Mouse (Mus musculus) myocyte (in vitro differentiated cells): ENCODE data around the gene Dmrtc1a.
"Not testable (repeated sequence)": the region's sequence is repeated elsewhere in the genome, so short reads cannot be mapped to it uniquely, and the experiment has no call there.

Experiments used
- CEBPB ChIP-seq: IDR thresholded peaks from 2 replicates; pipeline ENCODE4 v1.6.1; 2011; ENCODE audit warnings: mild to moderate bottlenecking, moderate library complexity; ENCODE audit not compliant: poor library complexity, insufficient read depth, severe bottlenecking
- POLR2A ChIP-seq: IDR thresholded peaks from one replicate; pipeline ENCODE4 v1.6.1; 2011; ENCODE audit warnings: low read depth, mild to moderate bottlenecking, control low read depth, moderate library complexity; ENCODE audit not compliant: insufficient read length
- POLR2AphosphoS2 ChIP-seq: IDR thresholded peaks from one replicate; pipeline ENCODE4 v1.6.1; 2011; ENCODE audit warnings: low read depth, control low read depth; ENCODE audit not compliant: insufficient read length
- USF1 ChIP-seq: IDR thresholded peaks from one replicate; pipeline ENCODE4 v1.6.1; 2011; ENCODE audit warnings: low read depth, mild to moderate bottlenecking, control low read depth, moderate library complexity

GRCm38 (mm10) chrX:102854516-102854915, 54.0 kb downstream of the Dmrtc1a start, which contains the start of gene Dmrtc1c2:
- not testable (repeated sequence) for TF ChIP-seq POLR2A, CEBPB, POLR2AphosphoS2, USF1
